Mouse (Mus musculus): ENCODE results near the gene Ptcd1.

DNA sequence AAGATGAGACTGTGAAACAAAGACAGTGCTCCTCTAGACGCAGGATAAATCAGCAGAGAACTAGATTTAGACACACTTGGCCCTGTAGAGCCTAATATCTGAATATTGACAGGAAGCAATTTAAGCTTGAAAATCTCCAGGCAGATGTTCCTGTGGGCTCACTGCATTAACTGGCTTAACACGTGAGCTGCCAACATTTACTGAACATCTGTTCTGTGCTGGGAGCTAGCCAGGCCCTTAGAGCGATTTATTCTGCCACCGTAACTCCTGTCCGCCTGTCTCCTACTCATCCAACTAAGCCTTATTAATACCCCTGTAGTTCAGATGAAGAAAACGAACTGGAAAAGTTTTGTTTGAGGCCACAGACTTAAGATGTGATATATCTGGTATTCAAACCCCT lies 28.1 kb downstream of the Ptcd1 start:
- TF ChIP-seq CHD2 (IDR thresholded peaks at IDR 0.05; ENCODE audit: low read depth, low read length) (no peak), HCFC1 (IDR thresholded peaks at IDR 0.05; ENCODE audit: borderline replicate concordance, insufficient read depth, low read length) (no peak), MAFK (IDR thresholded peaks at IDR 0.05; ENCODE audit: insufficient read depth, low read depth, low read length) (no peak), ZC3H11A (IDR thresholded peaks at IDR 0.05; ENCODE audit: borderline replicate concordance, low read depth, low read length) (no peak)
